Mouse (Mus musculus) liver, embryonic 13.5 days (tissue): ENCODE data around the gene Rap1gap2. TPM values are rescaled to one million over a fixed set of nuclear protein-coding genes. Genes with fewer than 3 reads are reported as not detected.

Source experiments
- ATAC-seq: fragments of 200-750 bp; cut with Nextera tagmentation; 2 replicates; pipeline ENCODE4 v1.8.0; 2017; ENCODE audit warnings: low read depth, mild to moderate bottlenecking, moderate number of reproducible peaks, moderate library complexity
- DNase-seq: peaks from one replicate; pipeline ENCODE4 v3.0.0; 2022
- H3K27ac ChIP-seq: fragments of 300-500 bp; sonication (generic); 2 replicates; pipeline ENCODE4 v1.5.1; 2015; ENCODE audit warnings: moderate library complexity, mild to moderate bottlenecking, inconsistent platforms
- H3K27me3 ChIP-seq: fragments of 300-500 bp; sonication (generic); 2 replicates; pipeline ENCODE4 v1.6.1; 2015; ENCODE audit warnings: mild to moderate bottlenecking, inconsistent platforms
- H3K36me3 ChIP-seq: fragments of 300-500 bp; sonication (generic); 2 replicates; pipeline ENCODE4 v1.6.1; 2015; ENCODE audit warnings: mild to moderate bottlenecking, inconsistent platforms
- H3K4me1 ChIP-seq: fragments of 300-500 bp; sonication (generic); replicated peaks from 2 replicates; pipeline ENCODE4 v1.6.1; 2015; ENCODE audit warnings: inconsistent platforms
- H3K4me2 ChIP-seq: fragments of 300-500 bp; sonication (generic); 2 replicates; pipeline ENCODE4 v1.6.1; 2015; ENCODE audit warnings: inconsistent platforms, mild to moderate bottlenecking, moderate library complexity
- H3K4me3 ChIP-seq: fragments of 300-500 bp; sonication (generic); replicated peaks from 2 replicates; pipeline ENCODE4 v1.5.1; 2015; ENCODE audit warnings: mild to moderate bottlenecking, inconsistent platforms
- H3K9ac ChIP-seq: fragments of 300-500 bp; sonication (generic); 2 replicates; pipeline ENCODE4 v1.6.1; 2015; ENCODE audit warnings: mild to moderate bottlenecking, inconsistent platforms
- H3K9me3 ChIP-seq: fragments of 300-500 bp; sonication (generic); replicated peaks from 2 replicates; pipeline ENCODE4 v1.6.1; 2016; ENCODE audit warnings: inconsistent platforms
- WGBS: fragments of 180-500 bp; shearing (Covaris S2); methylation state at CpG from one replicate; pipeline ENCODE4 v1.1.7; 2015; ENCODE audit not compliant: insufficient replicate concordance; 5-methylcytosine and 5-hydroxymethylcytosine counted together
- polyA plus RNA-seq: library from polyadenylated mRNA; unstranded; fragments of >200 nt; fragmentation: Nextera tagmentation; extraction: Ambion mirVana; gene quantifications from 2 replicates; pipeline ENCODE4 v1.2.1, GENCODE M21; 2015

Rap1gap2 gene
- polyA plus RNA-seq, 1 experiment from 2014 or later = 0.77 TPM

GRCm38 (mm10) chr11:74619956-74620300, 9.2 kb upstream of the Rap1gap2 start:
- H3K27me3 ChIP-seq = peaks cover 56% of the 10 kb centered on the region

GRCm38 (mm10) chr11:74619201-74619955, 8.7 kb upstream of the Rap1gap2 start, which contains the start of gene Ccdc92b:
TSS of gene Ccdc92b (plus strand) at chr11:74619605.
- Histone ChIP-seq H3K4me3 (peak within 1 kb of the TSS; percentile 87), H3K27ac (peak within 1 kb of the TSS; percentile 95), H3K9me3 (no peaks in the 10 kb centered on the region), H3K4me2 (peak within 1 kb of the TSS; percentile 88), H3K27me3 (peaks cover 61% of the 10 kb centered on the region), H3K36me3 (peaks cover 16% of the 10 kb centered on the region), H3K9ac (peak within 1 kb of the TSS; percentile 92), H3K4me1 (peaks cover 58% of the 10 kb centered on the region)
- ATAC-seq = peak; percentile 63
- 2% methylated on average over 58 of the region's 63 CpGs for WGBS
- peak; percentile 83 for DNase-seq

More at GRCm38 (mm10) chr11:74619956-74620300, 9.2 kb upstream of the Rap1gap2 start:
- Histone ChIP-seq H3K4me1 (peaks cover 63% of the 10 kb centered on the region), H3K36me3 (peaks cover 21% of the 10 kb centered on the region), H3K9me3 (no peaks in the 10 kb centered on the region), H3K4me3 (peak overlapping the region; percentile 87), H3K4me2 (peak overlapping the region; percentile 88), H3K9ac (peak overlapping the region; percentile 92), H3K27ac (peak overlapping the region; percentile 95)
- 3% methylated on average over 16 of the region's 16 CpGs for WGBS
- ATAC-seq (no peak), DNase-seq (no peak)

GRCm38 (mm10) chr11:74615571-74615970, 4.9 kb upstream of the Rap1gap2 start:
- WGBS = 34% methylated on average over 5 of the region's 5 CpGs
- Histone ChIP-seq H3K9me3 (no peaks in the 10 kb centered on the region), H3K4me3 (no peak overlapping the region), H3K4me1 (peaks cover 29% of the 10 kb centered on the region), H3K27ac (no peak overlapping the region), H3K4me2 (no peak overlapping the region), H3K9ac (no peak overlapping the region), H3K36me3 (no peaks in the 10 kb centered on the region), H3K27me3 (peaks cover 94% of the 10 kb centered on the region)
- DNase-seq = no peak
- no peak for ATAC-seq

- Histone ChIP-seq H3K4me2 (no peak overlapping the region), H3K27me3 (peaks cover 98% of the 10 kb centered on the region), H3K4me1 (peaks cover 13% of the 10 kb centered on the region), H3K9me3 (no peaks in the 10 kb centered on the region), H3K4me3 (no peak overlapping the region), H3K27ac (no peak overlapping the region), H3K36me3 (no peaks in the 10 kb centered on the region), H3K9ac (no peak overlapping the region)
- ATAC-seq (no peak), DNase-seq (no peak)
- WGBS = 48% methylated on average over 4 of the region's 4 CpGs
Measured at GRCm38 (mm10) chr11:74613428-74613827, 2.7 kb upstream of the Rap1gap2 start.

GRCm38 (mm10) chr11:74611437-74611836, 722 bp upstream of the Rap1gap2 start:
- H3K27ac ChIP-seq = no peak overlapping the region
- H3K4me3 ChIP-seq = peak overlapping the region; percentile 53
- ATAC-seq = no peak
- WGBS = 13% methylated on average over 7 of the region's 7 CpGs
- H3K9me3 ChIP-seq = no peaks in the 10 kb centered on the region
- DNase-seq = no peak
- H3K4me1 ChIP-seq = peaks cover 13% of the 10 kb centered on the region
- no peak overlapping the region for H3K9ac ChIP-seq
- peaks cover 89% of the 10 kb centered on the region for H3K27me3 ChIP-seq
- H3K4me2 ChIP-seq = peak overlapping the region; percentile 68
- no peaks in the 10 kb centered on the region for H3K36me3 ChIP-seq

- DNase-seq (no peak), ATAC-seq (no peak)
- peaks cover 13% of the 10 kb centered on the region for H3K4me1 ChIP-seq
- H3K27ac ChIP-seq = no peak overlapping the region
- 39% methylated on average over 5 of the region's 5 CpGs for WGBS
- H3K4me2 ChIP-seq = peak overlapping the region; percentile 68; the same call in 1 of the 2 replicates
- no peak overlapping the region for H3K9ac ChIP-seq
- H3K9me3 ChIP-seq = no peaks in the 10 kb centered on the region
- H3K27me3 ChIP-seq = peaks cover 81% of the 10 kb centered on the region
- H3K36me3 ChIP-seq = no peaks in the 10 kb centered on the region
- H3K4me3 ChIP-seq = peak overlapping the region; percentile 53; the same call in 1 of the 2 replicates
Measured at GRCm38 (mm10) chr11:74610068-74610467, 647 bp downstream of the Rap1gap2 start.

GRCm38 (mm10) chr11:74602286-74602685, 8.4 kb downstream of the Rap1gap2 start:
- peaks cover 3% of the 10 kb centered on the region; the same call in 1 of the 2 replicates for H3K9me3 ChIP-seq
- DNase-seq (no peak), ATAC-seq (no peak)
- H3K27ac ChIP-seq = no peak overlapping the region
- no peaks in the 10 kb centered on the region for H3K36me3 ChIP-seq
- no peak overlapping the region for H3K9ac ChIP-seq
- no peaks in the 10 kb centered on the region for H3K4me1 ChIP-seq
- H3K4me3 ChIP-seq = no peak overlapping the region
- peaks cover 32% of the 10 kb centered on the region for H3K27me3 ChIP-seq
- 58% methylated on average over 1 of the region's 1 CpGs for WGBS
- H3K4me2 ChIP-seq = no peak overlapping the region

GRCm38 (mm10) chr11:74597990-74598337, 12.8 kb downstream of the Rap1gap2 start:
- no peak overlapping the region for H3K27ac ChIP-seq
- no peak for DNase-seq
- no peak overlapping the region for H3K4me3 ChIP-seq
- H3K9ac ChIP-seq = no peak overlapping the region
- H3K4me2 ChIP-seq = no peak overlapping the region
- peaks cover 25% of the 10 kb centered on the region for H3K27me3 ChIP-seq
- no peak for ATAC-seq
- no peaks in the 10 kb centered on the region for H3K4me1 ChIP-seq
- H3K36me3 ChIP-seq = no peaks in the 10 kb centered on the region
- peaks cover 3% of the 10 kb centered on the region; the same call in 1 of the 2 replicates for H3K9me3 ChIP-seq

GRCm38 (mm10) chr11:74597283-74597989, 13.3 kb downstream of the Rap1gap2 start:
- no peaks in the 10 kb centered on the region for H3K36me3 ChIP-seq
- H3K27ac ChIP-seq = no peak overlapping the region
- WGBS = 47% methylated on average over 4 of the region's 4 CpGs
- H3K4me2 ChIP-seq = no peak overlapping the region
- no peak overlapping the region for H3K4me3 ChIP-seq
- H3K9me3 ChIP-seq = peaks cover 3% of the 10 kb centered on the region; the same call in 1 of the 2 replicates
- no peaks in the 10 kb centered on the region for H3K4me1 ChIP-seq
- ATAC-seq = no peak
- peaks cover 26% of the 10 kb centered on the region for H3K27me3 ChIP-seq
- DNase-seq = no peak
- H3K9ac ChIP-seq = no peak overlapping the region

- Histone ChIP-seq H3K27ac (no peak overlapping the region), H3K4me3 (no peak overlapping the region), H3K9ac (no peak overlapping the region), H3K9me3 (no peaks in the 10 kb centered on the region), H3K36me3 (no peaks in the 10 kb centered on the region), H3K4me2 (no peak overlapping the region), H3K27me3 (peaks cover 72% of the 10 kb centered on the region), H3K4me1 (no peaks in the 10 kb centered on the region; the same call in 1 of the 2 replicates)
- 70% methylated on average over 3 of the region's 3 CpGs for WGBS
- ATAC-seq = no peak
- no peak for DNase-seq
Measured at GRCm38 (mm10) chr11:74592246-74592645, 18.5 kb downstream of the Rap1gap2 start.

GRCm38 (mm10) chr11:74590691-74591090, 20.0 kb downstream of the Rap1gap2 start:
- ATAC-seq (no peak), DNase-seq (no peak)
- H3K9ac ChIP-seq = no peak overlapping the region
- H3K36me3 ChIP-seq = no peaks in the 10 kb centered on the region
- no peak overlapping the region for H3K4me2 ChIP-seq
- H3K9me3 ChIP-seq = no peaks in the 10 kb centered on the region
- H3K4me1 ChIP-seq = no peaks in the 10 kb centered on the region; the same call in 1 of the 2 replicates
- peaks cover 80% of the 10 kb centered on the region for H3K27me3 ChIP-seq
- WGBS = 42% methylated on average over 13 of the region's 13 CpGs
- no peak overlapping the region for H3K4me3 ChIP-seq
- no peak overlapping the region for H3K27ac ChIP-seq
